Mouse (Mus musculus) heart, postnatal 25 days (tissue): ENCODE results near the gene Hexim2. TPM values are rescaled to one million over a fixed set of nuclear protein-coding genes. Genes with fewer than 3 reads are reported as not detected.

Experiments used
- DNase-seq: peaks from one replicate; pipeline ENCODE4 v3.0.0; 2022; ENCODE audit warnings: low spot score
- intact Hi-C: fragments of 180-260 bp; cut with DNase I; formaldehyde crosslinking; loops from one replicate; pipeline ENCODE4 v1.15.1; 2025
- total RNA-seq, 2 experiments: library from RNA; stranded (reverse); gene quantifications; 2 replicates each; pipeline ENCODE4 v1.2.3; 2021

Hexim2 gene
- total RNA-seq, 2 experiments from 2014 or later: 1.3 to 2.3 TPM

DNA sequence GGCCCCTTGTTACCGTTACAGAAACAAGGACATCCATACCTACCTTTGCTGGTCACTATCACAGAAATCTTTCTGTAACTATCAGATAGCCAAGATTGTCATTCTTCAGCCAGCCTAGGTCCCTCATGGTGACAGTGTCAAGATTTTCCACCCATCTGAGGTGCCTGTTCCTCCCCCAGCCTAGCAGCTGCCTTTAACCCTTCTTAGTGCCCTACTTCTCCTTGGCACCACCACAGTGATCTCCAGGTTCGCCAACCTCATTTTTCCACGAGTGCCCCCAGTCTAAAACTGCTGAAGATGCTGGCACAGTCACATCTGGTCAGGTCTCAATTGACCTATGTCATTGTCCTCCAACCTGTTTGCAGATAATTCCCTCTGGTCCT lies 37.9 kb downstream of the Hexim2 start:
- no peak for DNase-seq
- intact Hi-C loops: loop anchor here (2.0 kb wide), 1 partner anchor 63 kb away; no protein-coding TSS in a partner anchor

DNA sequence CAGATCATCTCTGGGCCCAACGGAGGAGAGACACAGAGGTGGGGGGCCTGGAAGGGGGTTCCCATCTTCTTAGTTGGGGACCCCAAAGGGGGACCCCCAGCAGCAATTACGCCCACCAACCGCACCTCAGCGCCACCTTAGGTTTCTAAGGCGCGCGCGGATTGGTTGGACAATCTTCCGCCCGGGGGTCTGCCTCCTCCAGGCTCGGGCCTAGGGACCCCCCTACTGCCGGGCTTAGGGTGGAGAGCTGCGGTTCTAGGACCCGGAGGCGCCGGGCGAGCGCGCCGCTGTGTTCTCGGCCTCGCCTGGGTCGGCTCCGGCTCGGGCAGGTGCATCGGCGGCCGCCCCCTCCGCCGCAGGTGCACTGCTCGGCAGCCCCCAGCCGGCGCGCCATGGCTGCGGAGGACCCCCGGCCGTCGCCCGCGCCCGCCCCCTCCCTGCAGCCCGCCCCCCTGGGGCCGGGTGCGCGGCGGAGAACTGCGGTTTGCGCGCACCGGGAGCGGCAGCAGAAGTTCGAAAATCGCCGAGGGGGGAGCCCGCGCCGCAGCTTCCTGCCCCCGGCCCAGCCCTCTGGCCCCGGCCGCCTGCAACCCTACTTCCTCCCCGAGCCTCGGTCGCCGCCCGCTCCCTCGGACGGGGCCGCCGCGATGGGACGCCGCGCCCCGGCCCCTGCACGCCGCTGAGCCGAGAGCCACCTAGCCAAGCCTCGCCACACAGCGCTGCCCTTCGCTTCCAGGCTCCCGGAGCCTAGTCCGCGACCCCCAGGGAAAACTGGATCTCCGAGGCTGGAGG lies 38.5 kb downstream of the Hexim2 start, which contains the start of gene Fmnl1:
TSS of gene Fmnl1 (plus strand) at position 614 of the 792 bp plus-strand sequence.
- intact Hi-C loops: loop anchor here (1.0 to 2.0 kb wide), 2 partner anchors 56 to 62 kb away; no protein-coding TSS in a partner anchor
- DNase-seq: no peak

DNA sequence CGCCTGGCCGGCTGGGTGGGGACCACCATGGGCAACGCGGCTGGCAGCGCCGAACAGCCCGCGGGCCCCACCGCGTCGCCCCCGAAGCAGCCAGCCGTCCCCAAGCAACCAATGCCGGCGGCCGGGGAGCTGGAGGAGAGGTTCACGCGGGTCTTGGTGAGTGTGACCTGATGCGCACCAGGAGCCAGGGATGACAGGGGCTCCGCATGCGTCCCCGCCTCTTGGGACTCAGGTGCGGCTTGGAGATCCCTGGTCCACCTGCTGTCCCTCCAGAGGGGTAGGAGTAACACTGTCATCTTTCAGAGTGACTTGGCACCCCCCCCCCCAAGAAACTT lies 39.0 kb downstream of the Hexim2 start:
- no peak for DNase-seq
- intact Hi-C loops: loop anchor here (1.0 to 2.0 kb wide), 2 partner anchors 55 to 62 kb away; no protein-coding TSS in a partner anchor

DNA sequence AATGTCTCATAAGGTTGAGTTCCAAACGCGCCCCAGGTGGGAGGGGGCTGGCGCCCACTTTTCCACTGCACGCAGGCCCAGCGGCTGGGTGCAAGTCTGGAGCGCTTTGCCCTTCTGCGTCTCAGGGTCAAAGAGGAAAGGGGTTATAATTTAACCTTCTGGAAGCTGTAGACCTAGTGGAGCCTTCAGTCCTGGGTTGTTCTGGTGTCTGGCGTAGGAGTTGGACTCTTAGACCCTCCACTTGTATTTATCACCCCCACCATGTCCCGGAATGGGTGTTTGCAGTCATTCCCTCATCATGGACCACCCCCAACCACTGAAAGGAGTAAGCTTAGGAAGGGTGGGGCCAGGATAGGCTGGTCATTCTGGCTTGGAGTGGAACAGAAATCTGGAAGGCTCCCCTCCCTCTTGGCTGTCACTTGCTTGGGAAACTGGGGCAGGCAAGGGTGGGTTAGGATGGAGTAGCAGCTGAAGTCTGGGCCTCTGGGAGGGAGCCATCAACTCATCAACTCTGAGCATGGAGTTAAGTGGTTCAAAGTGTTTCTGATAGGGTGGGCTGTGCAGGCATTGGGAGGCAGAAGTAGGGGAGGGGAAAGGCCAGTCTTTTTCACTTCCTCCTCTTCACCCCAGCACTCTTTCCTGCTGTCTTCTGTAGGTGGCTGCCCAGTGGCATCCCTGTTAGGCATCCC lies 39.6 kb downstream of the Hexim2 start:
- no peak for DNase-seq
- intact Hi-C loops: loop anchor here (1.0 to 2.0 kb wide), 2 partner anchors 54 to 61 kb away; no protein-coding TSS in a partner anchor

DNA sequence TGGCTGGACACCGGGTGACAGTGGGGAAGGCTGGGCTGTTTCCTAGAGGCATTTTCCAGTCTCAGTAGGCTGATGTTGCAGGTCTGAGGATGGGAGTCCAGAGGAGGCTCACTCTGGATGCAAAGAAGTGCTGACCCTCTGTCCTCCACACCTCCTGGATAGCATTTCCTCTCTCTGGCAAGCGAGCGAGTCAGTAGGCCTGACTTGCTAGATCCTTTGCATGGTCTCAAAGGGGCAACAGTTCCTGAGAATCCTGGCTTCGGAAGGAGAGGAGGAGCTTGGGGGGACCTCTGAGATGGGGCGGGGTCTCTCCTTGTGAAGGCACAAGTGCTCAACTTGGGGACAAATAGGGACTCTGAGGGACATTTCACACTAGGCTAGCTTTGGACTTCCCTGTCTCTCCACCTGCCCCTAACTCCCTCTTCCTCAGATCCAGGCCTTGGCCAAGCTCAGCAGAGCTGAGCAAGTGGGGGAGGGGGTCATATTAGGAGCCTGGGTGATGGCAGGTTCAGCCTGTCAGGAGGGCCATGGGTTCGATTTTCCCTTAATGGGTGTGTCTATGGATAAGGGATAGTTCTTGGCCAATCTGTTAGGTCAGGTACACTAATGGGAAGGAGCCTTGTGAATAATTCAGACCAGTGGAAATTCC lies 40.3 kb downstream of the Hexim2 start:
- DNase-seq: no peak
- intact Hi-C loops: no loop called here

DNA sequence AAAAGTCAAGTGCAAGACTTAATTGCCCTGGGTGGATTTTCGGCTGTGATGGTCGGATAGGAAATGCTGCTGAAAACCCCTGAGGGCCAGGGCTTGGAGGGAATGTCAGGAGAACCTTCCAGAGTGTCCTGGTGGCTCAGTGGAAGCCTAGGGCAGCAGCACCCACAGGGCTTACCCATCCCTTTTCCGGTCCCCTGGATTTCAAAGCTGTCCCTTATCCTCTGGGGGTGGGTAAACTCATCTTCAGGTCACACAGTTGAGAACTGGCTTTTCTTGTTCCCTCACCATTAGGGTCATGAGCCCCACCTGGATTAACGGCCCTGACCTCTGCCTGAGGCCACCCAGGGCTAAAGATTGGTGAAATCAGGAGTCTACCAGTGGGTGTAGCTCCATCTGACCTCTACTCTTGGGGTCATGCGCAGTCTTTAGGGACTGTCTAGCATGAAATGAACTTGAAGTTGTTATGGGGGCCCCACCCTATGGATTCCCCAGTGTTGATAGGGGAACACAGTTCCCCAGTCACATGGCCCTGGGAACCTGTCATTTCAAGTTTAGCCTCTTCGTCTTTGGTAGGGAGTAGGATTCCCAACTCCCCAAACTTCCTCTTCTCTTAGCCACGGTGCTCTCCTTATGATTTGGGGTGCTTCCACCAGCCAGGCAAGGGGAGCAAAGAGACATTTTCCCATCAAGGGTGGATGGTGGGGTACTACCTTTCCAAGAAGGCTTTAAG lies 41.0 kb downstream of the Hexim2 start:
- no peak for DNase-seq
- intact Hi-C loops: no loop called here

DNA sequence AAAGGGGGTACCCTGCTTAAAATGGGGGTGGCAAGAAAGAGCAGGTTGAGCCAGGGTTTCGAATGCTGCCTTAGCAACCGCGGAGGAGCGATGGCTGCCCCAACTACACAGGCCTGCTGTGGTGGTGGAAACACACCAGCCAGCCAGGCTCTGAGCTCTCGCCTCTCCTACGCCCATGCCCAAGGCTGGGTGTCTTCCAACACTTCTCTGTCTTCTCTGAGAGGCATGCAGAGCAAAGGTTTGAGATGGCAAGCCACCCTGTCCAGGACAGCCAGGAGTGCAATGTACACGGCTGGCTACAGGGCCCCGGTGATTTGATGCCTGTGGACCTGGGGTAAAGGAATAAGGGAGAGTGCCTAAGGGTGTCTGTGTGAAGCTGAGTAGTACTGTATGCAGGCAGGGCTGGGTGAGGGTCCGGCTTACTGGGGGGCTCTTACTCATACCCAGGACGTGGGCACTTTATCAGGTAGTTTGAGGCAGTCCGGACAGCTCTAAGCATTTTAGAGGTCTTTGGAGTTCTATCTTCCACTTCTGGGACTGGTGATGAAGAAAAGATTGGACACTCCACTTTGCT lies 41.6 kb downstream of the Hexim2 start:
- intact Hi-C loops: no loop called here
- DNase-seq: no peak

DNA sequence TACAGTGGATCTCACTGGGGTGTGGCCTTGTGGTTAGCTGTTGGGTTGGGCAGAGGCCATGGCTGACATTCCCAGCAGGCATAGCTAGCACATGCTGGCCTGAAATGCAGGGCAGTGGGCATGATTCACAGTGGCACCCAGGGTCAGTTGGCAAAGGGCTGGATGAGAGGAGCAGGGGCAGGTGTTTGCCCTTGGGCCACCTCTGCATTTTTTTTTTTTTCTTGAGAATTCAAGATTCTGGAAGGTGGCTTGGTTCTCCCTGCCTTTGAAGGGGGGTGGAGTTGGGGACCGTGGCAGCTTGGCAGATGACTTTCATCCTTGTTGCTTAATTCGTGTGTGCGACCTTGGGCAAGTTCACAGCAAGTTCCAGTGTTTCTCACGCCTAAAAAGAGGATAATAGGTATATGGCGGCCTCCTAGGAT lies 42.2 kb downstream of the Hexim2 start:
- no peak for DNase-seq
- intact Hi-C loops: no loop called here

DNA sequence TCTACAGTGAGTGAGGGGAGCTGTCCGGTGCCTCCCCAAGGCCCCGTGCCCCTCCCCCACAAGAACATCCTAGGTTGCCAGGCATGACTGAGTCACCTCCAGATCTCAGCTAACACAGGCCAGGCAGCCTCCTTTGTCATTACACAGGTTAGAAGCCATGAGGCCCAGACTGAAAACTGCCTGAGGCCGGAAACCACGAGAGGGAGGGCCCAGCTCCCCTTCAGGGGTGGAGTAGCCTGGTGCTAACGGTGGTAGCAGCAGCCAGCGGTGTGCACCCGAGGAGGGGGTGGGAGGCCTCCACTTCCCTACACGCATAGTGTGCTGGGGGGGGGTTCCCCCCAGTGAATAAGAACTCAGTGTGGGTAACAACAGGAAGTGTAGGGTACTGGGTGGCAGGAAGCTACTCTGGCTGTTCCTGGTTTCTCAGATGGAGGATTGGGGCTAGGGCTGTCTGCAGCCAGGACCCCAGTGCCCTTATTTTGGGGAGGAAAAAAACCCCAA lies 42.7 kb downstream of the Hexim2 start:
- intact Hi-C loops: no loop called here
- no peak for DNase-seq

DNA sequence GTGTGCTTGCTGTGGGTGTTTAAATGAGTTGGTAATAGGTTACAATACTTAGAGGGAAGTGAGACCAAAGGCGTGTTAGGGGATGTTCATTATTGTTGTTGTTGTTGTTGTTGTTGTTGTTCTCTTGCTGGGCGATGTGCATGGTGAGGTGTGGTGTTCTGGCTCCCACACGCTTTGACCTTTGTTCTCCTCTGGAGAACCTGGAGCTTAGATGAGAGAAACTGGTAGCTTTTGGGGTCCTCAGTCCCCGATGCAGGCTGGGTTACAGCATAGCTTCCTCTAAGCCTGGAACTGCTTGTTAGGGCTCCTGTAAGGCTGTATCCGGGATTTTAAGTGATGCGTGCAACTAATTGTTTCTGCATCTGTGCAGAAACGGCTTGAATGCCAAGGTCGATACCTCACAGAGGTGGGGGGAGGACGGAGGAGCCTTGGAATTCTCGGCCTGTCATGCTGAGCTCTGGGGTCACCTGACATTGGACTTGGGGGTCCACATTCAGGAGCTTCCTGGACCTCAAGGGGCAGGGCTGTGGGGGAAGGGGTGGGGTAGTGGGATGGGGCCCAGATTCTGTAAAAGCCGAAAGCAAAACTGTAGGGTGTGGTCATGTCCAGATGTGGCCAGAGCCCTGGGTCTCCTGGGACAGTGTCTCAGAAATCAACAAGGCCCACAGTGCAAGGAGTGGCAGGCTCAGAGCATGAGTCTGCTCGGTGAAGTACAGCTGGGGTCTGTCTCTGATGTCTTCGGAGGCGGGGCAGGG lies 43.6 kb downstream of the Hexim2 start:
- intact Hi-C loops: no loop called here

DNA sequence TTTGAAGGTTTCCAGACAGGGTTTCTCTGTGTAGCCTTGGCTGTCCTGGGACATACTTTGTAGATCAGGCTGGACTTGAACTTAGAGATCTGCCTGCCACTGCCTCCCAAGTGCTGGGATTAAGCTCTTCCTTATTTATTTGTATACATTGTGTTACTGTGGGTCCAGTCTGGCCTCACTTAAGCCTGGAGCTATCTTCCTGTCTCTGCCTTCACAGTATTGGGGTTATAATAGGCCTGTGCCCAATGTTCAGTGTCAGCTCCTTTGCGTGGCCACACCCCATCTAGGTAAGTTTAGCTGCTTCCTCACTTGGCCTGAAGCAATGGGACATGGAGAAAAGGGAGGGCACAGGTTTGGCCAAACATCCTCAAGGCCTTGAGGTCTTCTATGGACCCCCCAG lies 44.3 kb downstream of the Hexim2 start:
- no peak for DNase-seq
- intact Hi-C loops: no loop called here

More for the DNA sequence above, 43.6 kb downstream of the Hexim2 start:
- peak; percentile 65 for DNase-seq

DNA sequence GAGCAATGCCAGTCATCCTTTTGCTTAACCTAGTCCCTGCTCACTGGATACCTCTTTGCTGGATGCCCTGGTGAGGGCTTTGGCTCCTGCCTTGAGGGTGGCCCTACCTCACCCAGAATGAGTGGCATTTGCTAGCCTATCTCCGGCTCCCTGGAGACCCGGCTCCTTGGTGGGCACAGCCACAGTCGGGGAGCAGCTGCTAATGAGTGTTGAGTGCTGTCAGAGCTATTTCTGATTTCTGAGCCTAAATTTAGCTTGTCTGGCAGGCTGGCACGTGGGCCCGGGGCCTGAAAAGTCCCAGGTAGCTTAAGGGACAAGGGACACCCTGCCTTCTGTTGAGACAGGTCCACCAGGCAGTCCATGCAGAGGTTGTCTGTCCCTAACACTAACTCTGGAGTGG lies 45.0 kb downstream of the Hexim2 start:
- intact Hi-C loops: no loop called here
- DNase-seq: no peak

DNA sequence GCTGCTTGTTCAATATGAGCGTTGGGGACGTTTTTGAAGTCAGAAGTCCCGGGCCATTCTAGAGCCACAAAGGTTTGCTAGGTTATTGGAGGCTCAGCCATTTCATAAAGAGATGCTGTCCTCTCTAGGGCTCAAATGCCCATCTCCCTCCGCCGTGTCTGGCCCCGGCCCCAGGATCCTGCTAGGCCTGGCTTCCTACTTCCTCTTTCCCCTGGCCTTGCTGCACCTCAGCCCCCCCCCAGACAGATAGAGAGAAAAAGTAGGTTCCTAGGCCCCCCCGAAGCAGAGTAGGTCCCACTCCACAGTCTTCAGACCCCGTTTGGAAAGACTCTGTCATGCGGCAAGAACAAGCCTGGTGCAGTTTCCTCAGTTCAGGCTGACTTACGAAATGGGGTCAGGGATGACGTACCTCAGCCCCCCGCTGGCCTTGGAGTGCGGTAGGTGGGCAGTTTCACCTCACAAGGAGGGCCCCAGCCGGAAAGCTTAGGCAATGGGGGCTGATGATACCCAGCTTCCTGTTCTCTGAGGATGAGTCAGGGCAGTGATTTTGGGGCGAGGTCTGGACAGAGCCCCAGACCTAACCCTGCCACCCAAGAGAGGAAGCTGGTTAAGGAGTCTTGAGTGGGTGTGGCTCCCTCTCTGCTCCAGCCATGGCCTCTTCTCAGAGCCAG lies 45.7 kb downstream of the Hexim2 start:
- intact Hi-C loops: no loop called here
- no peak for DNase-seq

DNA sequence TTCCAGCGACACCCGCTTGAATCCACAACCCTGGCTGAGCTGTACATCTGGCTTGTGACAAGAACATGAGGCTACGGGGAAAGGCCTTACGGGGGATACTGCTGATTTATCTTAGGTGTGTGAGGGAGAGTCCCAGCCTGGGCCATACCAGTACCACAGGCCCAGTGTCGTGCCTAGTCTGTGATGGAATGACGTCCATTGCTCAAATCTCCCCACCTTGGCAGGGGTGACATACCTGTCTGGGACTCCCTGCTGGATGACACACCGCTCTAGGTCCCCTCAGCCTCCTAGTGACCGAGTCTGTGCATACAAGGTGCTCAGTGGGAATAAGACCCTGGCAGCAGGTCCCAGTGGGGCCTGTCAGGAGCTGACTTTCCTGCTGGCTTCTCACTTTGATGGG lies 46.5 kb downstream of the Hexim2 start:
- intact Hi-C loops: no loop called here
- DNase-seq: no peak

DNA sequence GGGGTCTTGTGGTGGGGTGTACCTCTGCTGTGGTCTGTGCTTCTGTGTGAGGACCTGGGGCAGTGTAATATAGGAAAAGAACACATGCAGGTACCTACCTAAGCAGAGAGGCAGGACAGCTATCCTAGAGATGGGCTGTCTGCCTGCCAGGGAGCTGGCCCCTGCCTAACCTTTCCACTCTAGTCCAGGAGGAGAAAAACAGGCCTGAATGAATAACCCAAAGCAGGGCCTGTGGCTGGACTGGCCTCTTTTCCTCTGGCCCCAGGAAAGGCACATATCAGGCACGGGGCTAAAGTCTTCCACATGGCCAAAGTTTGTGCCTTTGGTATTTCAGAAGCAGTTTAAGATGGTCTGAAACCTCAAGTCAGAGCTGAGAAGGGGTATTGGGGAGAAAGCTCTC lies 48.2 kb downstream of the Hexim2 start:
- DNase-seq: no peak
- intact Hi-C loops: no loop called here

DNA sequence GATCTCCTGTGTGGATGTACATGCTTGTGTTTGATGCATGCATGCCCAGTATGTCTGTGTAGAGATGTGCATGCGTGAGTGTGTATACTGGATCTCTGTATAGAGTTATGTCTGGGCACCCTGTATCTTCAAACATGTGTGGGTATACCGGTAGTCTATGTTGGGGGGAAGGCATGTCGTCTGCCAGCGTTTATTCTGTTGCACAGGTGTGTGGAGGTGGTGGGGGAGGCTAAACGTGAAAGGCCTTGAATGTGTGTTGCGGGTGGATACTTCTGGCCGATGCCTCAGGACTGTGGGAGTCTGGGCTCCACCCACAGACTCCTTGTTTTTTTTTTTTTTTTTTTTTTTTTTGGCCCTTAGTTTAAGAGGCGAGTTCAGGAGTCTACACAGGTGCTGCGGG lies 49.1 kb downstream of the Hexim2 start:
- no peak for DNase-seq
- intact Hi-C loops: no loop called here

DNA sequence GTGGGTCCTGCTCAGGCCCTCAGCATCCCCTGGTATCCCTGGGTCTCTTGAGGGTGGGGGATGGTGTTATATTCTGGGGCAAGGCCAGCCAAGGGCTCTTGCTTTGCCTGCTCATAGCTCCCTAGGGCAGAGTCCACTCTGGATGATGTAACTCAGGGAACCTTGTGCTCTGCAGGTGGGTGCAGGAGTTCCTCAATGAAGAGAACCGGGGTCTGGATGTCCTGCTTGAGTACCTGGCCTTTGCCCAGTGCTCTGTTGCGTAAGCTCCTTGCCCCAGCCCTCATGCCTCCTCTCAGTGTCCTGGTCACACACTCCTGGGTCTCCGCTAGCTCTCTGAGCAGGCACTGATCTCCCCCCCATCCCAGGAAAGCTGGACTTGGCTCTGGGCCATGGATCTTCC lies 49.7 kb downstream of the Hexim2 start:
- DNase-seq: no peak

DNA sequence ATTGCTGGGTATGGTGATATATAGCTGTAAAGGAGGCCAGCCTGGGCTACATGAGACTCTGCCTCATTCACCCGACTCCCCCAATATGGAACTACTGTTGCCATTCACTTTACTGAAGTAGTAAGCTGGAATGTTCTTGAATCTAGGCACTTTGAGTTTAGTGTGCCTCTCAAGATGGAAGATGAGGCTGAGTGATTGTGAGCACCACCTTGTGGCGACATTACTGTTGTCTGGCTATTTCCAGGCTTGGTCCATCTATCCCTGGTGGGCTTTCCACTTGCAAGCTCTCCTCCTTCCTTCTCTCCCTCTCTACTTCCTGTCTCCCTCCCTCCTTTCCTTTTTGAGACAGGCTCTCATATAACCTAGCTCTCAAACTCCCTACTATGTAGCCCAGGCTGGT lies 52.7 kb downstream of the Hexim2 start:
- intact Hi-C loops: loop anchor here (1.0 kb wide), 1 partner anchor 16 kb away; no protein-coding TSS in a partner anchor
- DNase-seq: no peak

More for the DNA sequence above, 49.7 kb downstream of the Hexim2 start:
- intact Hi-C loops: no loop called here
